Mouse (Mus musculus) liver, adult (tissue): ENCODE data around the gene Hmx3.

Source experiments
- GATA4 ChIP-seq: IDR thresholded peaks from 2 replicates; pipeline ENCODE4 v1.6.1; 2014; ENCODE audit warnings: mild to moderate bottlenecking, low read length; ENCODE audit not compliant: insufficient replicate concordance

The Hmx3 gene

GRCm38 (mm10) chr7:131553771-131554175 is 11.1 kb downstream of the Hmx3 start:
- no peak for TF ChIP-seq GATA4

DNA sequence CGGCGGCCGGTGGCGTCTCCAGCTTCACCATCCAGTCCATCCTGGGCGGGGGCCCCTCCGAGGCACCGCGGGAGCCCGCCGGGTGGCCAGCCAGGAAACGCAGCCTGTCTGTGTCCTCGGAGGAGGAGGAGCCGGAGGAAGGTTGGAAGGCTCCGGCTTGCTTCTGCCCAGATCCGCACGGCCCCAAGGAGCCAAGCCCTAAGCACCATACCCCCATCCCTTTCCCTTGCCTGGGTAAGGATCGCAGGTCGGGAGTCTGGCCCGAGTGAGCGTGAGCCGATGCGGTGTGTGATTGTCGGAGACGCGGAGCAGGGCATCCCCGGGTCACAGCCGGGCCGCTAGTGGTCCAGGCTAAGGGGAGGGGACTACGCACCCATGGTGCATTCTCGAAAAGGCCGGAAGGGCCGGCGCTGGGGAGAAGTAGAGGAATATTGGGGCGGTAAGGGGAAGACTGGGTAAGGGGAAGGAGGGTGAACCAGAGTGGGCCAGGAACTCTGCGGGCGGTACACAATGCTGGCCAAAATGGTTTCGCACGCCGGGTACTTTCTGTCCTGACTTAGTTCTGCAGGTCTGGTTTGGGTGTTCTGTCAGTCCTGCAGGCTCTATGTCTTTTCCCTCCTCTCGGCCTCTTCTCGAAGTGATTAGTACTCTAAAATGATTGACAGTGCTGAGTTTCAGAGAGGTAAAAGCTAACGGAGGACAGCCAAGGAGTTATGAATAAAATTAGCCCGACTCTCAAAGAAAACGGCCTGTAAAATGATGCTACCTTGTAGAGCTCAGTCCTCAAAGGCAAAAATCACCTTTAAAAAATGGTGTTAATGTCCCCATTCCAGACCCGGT is 11.9 kb downstream of the Hmx3 start:
- TF ChIP-seq GATA4, result no peak

DNA sequence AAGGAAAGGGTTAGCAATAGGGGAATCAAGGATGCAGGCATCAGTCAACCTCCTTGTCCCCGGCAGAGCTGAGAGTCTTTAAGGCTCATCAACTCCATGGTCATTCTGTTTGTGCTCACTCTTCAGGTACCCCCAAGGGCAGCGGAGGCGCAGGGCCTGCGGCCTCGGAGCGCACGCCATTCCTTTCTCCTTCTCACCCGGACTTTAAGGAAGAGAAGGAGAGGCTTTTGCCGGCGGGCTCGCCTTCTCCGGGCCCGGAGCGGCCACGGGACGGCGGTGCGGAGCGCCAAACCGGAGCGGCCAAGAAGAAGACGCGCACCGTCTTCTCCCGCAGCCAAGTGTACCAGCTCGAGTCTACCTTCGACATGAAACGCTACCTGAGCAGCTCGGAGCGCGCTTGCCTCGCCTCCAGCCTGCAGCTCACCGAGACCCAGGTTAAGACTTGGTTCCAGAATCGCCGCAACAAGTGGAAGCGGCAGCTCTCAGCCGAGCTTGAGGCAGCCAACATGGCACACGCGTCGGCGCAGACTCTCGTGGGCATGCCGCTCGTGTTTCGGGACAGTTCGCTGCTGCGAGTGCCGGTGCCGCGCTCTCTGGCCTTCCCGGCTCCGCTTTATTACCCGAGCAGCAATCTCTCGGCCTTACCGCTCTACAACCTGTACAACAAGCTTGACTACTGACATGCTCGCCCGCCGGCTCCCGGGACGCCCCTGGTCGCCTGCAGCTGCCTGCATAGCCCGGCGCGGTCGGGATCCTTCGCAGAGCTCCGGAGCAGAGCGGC is 12.8 kb downstream of the Hmx3 start:
- no peak for TF ChIP-seq GATA4

DNA sequence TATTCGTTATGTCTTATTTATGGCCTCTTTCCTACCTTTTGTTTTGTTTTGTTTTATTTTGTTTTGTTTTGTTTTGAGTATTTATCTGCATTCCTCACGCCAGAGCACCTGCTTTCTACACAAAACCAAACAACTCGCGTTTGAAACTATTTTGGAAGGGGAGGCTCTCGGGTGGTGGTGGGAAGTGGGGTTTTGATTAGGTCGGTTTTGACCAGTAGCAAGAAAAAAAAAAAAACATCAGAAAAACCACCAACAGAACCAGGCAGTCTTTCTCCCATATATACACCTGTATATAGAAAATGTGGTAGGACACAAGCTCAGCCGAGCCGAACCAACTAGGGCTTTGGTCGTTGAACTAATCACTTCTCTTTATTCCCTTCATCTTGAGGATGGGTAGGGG is 13.4 kb downstream of the Hmx3 start:
- TF ChIP-seq GATA4, result no peak

DNA sequence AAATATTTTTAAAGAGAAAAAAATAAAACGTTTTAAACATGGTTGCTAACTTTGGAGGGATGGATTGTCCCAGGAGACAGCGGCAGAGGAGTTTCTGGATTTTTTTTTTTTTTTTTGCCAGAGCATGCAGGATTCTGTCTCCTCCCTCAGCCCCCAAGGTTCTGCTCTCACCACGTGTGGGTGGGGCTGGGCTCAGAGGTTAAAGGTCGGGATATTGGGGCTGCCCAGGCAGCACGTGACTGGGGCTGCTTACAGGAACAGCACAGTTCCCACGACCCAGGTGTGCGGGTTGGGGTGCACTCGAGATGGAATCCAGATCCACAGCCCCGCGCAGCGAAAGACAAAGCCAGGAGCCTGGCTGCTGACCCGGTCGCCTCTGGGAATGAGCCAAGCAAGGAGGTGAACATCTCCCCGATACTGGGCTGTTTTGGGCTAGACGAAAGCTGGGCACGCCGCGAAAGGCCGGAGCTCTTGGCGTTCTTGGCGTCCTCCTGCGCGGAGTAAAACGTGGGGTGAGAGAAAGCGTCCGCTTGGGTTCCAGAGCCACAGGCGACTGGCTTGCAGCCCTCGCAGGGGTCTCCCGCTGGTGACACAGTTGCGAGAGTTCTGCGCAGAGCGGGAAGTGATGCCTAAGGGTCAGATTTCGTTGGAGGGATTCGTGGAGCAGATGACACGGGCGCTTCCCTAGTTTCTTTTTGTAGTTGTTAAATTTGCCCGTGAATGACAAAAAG is 14.0 kb downstream of the Hmx3 start:
- TF ChIP-seq GATA4, result no peak

- TF ChIP-seq GATA4, result no peak
These were observed 15.1 kb downstream of the Hmx3 start for GRCm38 (mm10) chr7:131557751-131558150.

GRCm38 (mm10) chr7:131559986-131560696 is 17.5 kb downstream of the Hmx3 start, which contains the start of gene Bub3:
Gene Bub3 (plus strand): TSS chr7:131560222.
- peak; percentile 29; the same call in 1 of the 2 replicates for TF ChIP-seq GATA4

DNA sequence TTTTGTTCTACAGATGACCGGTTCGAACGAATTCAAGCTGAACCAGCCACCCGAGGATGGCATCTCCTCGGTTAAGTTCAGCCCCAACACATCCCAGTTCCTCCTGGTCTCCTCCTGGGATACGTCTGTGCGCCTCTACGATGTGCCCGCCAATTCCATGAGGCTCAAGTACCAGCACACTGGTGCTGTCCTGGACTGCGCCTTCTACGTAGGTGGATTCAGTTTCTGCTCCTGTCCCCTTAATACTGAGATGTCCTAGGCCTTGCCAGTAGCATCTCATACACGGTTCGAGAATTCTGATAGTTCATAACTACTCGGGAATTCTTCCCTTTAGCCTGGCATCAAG is 18.0 kb downstream of the Hmx3 start:
- TF ChIP-seq GATA4, result no peak

DNA sequence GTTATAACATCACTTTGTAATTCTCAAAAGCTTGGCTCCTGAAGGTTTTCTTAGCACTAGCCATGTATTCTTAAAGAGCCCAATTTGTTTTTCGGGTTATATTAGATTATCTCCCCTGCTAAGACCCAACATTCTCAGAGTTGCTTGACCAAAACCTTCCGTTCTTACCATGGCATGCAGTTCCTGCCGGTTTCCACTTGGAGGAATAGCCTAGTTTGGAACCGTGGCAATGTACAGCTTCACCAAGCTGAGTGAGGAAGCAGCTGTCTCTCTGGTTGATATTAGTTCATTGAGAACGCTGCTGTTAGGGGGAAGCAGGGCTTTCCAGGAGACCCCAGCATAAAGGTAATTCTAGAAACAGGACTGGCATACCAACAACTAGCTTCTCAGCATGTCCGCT is 32.6 kb downstream of the Hmx3 start:
- TF ChIP-seq GATA4, result no peak

GRCm38 (mm10) chr7:131582178-131582577 is 39.5 kb downstream of the Hmx3 start:
- no peak for TF ChIP-seq GATA4

DNA sequence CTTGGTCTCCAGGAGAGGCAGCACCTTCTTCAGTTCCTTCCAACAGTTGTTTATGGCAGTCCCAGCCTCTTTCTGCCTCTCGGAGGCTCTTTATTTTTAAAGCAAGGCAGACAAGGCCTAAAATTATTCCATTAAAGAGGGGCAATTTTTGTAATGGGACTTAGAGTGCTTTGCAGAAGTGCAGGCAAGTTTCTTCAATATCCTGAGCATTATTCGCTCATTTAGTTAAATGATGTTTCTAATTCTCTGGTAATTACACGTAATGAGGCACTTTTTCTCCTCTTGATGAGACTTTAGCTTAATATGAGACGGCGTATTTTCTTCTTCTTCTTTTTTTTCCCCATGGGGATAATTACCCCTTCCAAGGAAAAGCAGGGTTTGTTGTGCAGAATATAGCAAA is 42.9 kb downstream of the Hmx3 start:
- TF ChIP-seq GATA4, result no peak
